Mouse (Mus musculus) adipocyte (in vitro differentiated cells): ENCODE results near the gene Atxn7l1.

Experiments
- DNase-seq: peaks from one replicate; pipeline ENCODE4 v3.0.0-alpha.2; 2016; ENCODE audit warnings: low spot score

Gene Atxn7l1

DNA sequence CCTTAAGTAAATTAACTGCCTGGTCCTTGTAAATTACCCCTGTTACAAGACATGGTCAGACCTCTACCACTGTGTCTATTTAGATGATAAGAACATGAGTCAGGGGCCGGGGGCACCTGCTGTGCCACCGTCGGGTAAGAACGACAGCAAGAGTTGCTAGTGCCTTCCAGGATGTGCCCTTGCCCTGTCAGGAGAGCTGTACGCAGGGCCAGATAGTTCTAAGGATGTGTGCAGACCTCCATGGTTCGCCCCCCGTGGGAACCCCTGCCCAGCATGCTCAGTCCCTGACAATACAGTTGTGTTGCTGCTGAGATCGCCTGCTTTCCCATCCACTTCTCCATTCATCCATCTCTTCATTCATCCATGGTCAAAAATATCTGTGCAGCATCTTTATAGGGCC is 217.6 kb downstream of the Atxn7l1 start:
- DNase-seq: no peak

DNA sequence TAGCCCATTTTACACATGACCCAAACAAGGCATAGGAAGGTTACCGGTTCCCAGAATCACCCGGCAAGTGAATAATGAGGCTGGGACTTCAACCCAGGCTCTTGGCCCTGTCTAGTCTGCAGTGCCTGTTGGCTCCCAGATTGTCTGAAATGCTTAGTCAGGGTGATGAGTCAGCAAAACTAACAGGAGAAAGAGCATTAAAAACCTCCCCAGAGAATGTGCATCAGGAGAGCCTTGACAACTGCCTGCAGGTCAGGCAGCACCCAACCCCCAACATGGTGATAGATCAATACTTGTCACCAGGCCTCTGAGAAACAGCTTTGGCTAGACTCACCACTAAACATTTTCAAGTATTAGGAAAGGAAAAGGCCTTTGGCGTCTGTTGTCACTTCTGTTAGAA is 222.1 kb downstream of the Atxn7l1 start:
- peak; percentile 46 for DNase-seq

DNA sequence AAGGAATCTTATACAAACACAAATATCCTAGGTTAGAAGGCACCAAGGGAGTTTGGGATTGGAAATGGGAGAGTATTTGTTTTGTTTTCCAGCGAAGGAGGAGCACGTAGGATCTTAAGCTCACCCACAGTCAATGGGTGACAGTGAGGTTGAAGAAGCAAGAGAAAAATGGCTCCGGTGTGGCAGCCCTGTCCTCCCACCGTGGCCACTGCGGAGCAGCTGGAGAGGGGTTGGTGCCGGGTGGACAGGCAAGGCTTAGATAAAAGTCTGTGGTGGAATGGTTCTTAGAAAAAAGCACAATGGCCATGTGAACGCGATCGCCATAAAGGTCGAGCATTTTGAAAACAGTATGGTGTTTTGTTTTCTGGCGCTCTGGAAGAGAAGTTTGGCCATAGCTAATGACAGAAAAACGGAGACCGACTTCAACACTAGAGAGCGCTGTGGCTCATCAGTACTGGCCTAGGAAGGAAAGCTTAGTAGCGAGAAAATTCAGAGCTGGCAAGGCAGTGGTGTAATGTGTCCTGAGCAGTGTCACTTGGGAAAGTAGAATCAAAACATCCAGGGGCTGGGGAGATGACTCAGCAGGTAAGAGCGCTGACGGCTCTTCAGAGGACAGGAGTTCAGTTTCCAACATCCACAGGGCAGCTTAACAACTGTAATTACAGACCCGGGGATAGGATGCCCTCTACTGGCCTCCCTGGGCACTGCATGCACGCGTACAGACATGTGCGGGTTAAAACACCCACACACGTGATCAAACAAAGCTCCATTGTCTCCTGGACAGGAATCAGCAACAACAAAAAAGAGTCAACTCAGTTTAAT is 232.3 kb downstream of the Atxn7l1 start:
- DNase-seq: peak; percentile 88

DNA sequence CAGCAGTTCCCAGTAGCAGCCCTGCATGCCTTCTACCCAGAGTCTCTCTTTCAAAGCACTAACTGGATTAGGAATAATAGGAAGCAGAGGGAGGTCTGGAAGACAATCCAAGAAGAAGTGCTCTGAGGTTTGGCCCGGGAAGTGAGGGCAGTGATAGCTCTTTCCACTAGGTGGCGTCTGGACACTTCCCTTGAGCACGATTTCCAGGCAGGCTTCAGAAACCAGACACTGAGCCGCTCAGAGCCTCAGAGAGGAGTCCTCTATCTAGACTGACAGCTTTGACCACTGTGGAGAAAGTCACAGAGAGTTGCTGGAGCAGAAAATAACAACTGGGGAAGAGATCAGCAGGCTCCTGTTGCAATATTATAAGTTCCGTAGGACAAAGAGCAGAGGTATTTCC is 241.3 kb downstream of the Atxn7l1 start:
- peak; percentile 85 for DNase-seq

DNA sequence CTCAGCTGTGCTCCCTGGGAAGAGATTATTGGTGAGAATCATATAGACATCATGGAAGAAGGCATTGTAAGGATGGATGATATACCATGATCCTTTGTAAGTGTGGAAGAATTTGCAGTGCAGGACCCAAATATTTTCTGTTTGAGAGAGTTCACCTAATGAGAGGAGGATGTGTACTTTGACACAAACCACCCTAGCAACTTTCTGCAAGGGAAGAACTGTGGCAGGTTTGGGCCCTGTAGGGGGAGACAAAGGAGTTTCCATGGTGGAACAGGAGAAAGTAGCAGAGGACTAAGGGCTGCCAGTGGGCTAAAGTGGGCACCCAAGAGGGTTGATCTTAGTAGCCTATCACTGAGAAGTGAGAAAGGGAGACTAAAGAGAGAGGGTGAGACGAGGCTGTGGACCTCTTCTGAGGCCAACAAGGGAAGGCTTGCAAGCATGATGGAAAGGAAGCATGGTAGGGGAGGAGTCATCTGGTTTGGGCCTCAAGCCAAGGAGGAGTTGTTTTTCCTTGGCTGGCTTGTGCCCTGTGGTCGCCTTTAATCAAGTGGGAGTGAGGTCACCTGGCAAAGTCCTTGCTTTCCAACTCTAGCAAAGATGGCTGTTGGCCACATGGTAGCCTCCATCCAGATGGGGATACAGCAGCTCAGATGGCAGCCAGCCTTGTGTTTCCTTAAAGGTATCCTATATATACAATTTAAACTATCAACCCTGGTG is 243.5 kb downstream of the Atxn7l1 start:
- DNase-seq: peak; percentile 70

DNA sequence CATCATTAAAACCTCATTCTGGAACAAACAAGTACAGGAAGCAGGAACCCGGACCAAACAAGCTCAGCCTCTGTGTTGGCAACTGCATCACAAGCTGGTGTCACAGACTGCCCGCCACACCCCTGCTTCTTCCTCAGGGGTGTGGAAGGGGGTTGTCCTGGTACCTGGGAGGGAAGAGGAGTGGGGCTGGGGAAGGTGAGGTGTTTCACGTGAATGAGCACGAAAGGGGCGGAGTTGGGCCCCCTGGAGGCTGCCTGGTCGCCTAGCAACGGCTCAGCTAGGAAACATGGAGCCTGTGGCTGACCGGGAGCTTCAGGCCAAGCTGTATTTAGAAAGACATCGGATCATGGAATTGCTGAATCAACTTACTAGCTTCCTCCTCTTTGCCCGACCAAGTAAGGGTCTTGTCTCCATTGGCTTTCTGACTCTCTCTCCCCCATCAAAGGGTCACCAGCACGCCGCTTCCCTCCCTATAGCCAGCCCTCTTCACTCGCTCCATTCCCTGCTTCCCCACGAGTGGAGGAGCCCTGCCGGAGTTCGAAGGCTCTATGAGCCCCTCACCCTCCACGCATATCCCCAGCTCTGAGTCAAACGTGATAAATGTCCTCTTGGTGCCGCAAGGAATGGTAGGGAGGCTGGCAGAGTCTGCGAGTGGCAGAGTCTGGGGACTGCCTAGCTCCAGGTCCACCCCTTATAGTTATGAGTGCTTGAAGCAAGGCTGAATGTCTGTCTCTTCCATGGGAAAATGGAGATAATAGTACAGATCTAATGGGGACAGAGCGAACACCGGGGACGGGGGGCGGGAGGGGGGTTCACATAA is 247.5 kb downstream of the Atxn7l1 start, which contains the start of gene Efcab10:
Gene Efcab10, plus strand, starts transcription at position 51 of the 820 bp plus-strand sequence.
- no peak for DNase-seq

DNA sequence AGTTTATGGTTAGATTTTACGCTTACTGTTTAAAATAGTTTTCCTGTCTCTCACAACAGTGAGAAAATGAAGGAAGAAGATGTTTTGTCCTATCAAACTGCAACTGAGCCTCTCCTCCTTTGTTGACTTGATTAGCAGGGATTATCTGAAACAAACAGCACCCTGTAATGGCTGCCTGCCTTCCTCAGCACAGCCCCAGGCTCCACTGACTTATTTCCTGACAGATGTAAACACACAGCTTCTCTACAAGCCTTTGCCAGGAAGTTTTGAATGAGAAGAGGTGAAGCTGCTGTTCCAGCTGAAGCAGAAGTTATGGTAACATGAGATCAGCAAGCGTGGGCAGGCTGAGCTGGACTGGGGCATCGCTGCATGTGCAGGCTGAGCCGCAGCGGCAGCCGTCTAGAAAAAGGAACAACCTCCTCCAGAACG is 255.8 kb downstream of the Atxn7l1 start:
- DNase-seq: no peak

DNA sequence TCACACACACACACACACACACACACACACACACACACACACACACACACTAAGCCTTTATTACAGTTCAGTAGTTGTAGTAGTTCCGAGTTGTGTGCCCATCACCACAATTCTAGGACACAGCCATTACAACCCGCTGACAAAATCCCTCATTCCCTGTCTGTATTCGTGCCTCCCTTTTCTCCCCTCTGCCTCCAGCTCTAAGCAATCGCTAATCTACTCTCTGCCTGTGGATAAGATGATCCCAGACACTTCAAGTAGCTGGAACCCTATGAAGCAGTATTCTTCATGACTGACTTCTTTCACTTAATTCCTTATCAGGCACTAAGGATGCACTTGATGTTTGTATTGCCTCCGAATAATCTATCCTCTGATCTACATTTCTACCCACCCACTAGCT is 257.5 kb downstream of the Atxn7l1 start:
- no peak for DNase-seq

DNA sequence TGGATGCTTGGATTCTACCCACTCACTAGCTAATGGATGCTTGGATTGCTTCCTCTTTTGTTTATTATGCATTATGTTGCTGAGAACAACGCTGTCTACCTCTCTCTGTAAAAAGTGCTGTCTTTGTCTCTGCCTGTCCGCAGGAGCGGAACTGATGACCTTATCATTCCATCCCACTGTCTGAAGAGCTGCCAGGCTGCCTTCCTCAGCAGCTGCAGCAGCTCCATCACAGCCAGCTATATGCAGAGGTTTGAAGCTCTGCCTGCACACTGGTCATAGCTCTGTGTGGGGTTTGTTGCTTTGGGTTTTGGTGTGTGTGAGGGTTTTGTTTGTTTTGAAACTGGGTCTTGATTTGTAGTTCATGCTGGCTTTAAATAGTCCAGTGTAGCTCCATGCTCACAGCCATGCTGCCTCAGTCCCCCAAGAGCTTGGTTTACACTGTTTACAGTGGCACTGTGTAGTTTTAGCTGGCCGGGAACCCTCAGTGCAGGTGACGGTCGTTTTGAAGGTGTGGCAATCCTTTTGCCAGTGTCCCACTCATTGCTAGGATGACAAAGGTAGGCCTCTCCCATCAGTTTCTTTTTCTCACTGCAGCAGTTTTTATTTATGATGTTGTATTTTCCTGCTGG is 258.0 kb downstream of the Atxn7l1 start:
- no peak for DNase-seq

DNA sequence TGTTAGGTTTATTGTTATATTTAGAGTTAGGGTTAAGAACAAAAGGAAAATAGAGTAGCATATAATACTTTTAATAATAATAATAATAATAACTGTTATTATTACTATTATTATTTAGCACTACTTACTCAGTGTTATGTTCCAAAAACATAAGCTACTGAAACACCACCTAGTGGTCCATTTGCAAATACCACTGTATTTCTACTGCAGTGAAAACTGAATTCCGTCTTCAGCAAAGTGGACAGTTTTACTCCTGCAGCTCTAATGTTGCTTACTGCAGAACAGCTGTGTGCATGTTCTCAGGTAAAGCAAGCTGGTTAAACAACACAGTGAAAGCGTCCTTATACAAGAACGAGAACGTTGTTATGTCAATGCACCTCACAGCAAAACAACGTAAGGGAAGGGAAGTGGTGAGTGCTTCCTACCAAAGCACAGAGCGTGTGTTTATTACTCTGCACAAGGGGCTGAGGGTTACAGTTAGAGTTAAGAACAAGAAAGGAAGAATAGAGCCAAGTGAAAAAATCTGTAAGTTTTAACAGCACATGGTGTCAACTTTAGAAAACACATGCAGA is 264.2 kb downstream of the Atxn7l1 start:
- DNase-seq: peak; percentile 17
